Mouse (Mus musculus): ENCODE results near the gene Gbp8. TPM values are rescaled to one million over a fixed set of nuclear protein-coding genes. Genes with fewer than 3 reads are reported as not detected.
"Not testable (repeated sequence)": the region's sequence is repeated elsewhere in the genome, so short reads cannot be mapped to it uniquely, and the experiment has no call there.

Gbp8 gene
- polyA plus RNA-seq, 1 experiment: not detected

GRCm38 (mm10) chr5:105060224-105060623 lies 79.1 kb downstream of the Gbp8 start:
- no peaks in the 10 kb centered on the region for H3K4me1 ChIP-seq (ENCODE audit: control insufficient read depth, insufficient read depth, low read length)
- WGBS: 94% methylated on average over 2 of the region's 2 CpGs
- TF ChIP-seq CTCF (IDR thresholded peaks at IDR 0.05; ENCODE audit: insufficient read depth, low read depth, low read length): no peak
- TF ChIP-seq POLR2A (IDR thresholded peaks at IDR 0.05; ENCODE audit: insufficient read depth, low read depth, low read length): no peak
- no peak overlapping the region for H3K4me3 ChIP-seq (ENCODE audit: insufficient read depth, low read depth, low read length)
- no peak overlapping the region for H3K27ac ChIP-seq (ENCODE audit: insufficient read depth, low read depth, low read length)

- WGBS: 75% methylated on average over 2 of the region's 2 CpGs
- Histone ChIP-seq H3K27ac (ENCODE audit: insufficient read depth, low read depth, low read length) (no peak overlapping the region), H3K4me3 (ENCODE audit: insufficient read depth, low read depth, low read length) (no peak overlapping the region), H3K4me1 (ENCODE audit: control insufficient read depth, insufficient read depth, low read length) (no peaks in the 10 kb centered on the region)
- TF ChIP-seq POLR2A (IDR thresholded peaks at IDR 0.05; ENCODE audit: insufficient read depth, low read depth, low read length): no peak
- TF ChIP-seq CTCF (IDR thresholded peaks at IDR 0.05; ENCODE audit: insufficient read depth, low read depth, low read length): no peak
These were observed 84.1 kb downstream of the Gbp8 start for GRCm38 (mm10) chr5:105055279-105055678.

- not testable (repeated sequence) for H3K4me3 ChIP-seq (ENCODE audit: insufficient read depth, low read depth, low read length); H3K27ac ChIP-seq (ENCODE audit: insufficient read depth, low read depth, low read length); H3K4me1 ChIP-seq (ENCODE audit: control insufficient read depth, insufficient read depth, low read length)
- 93% methylated on average over 1 of the region's 1 CpGs for WGBS
These were observed 85.7 kb downstream of the Gbp8 start for GRCm38 (mm10) chr5:105053471-105054169.

GRCm38 (mm10) chr5:105032362-105032761 lies 107.0 kb downstream of the Gbp8 start:
- Histone ChIP-seq H3K4me3 (ENCODE audit: insufficient read depth, low read depth, low read length) (no peak overlapping the region), H3K27ac (ENCODE audit: insufficient read depth, low read depth, low read length) (no peak overlapping the region), H3K4me1 (ENCODE audit: control insufficient read depth, insufficient read depth, low read length) (no peaks in the 10 kb centered on the region)
- WGBS: 76% methylated on average over 2 of the region's 2 CpGs
- TF ChIP-seq CTCF (IDR thresholded peaks at IDR 0.05; ENCODE audit: insufficient read depth, low read depth, low read length): no peak
- TF ChIP-seq POLR2A (IDR thresholded peaks at IDR 0.05; ENCODE audit: insufficient read depth, low read depth, low read length): no peak

- no peak for TF ChIP-seq CTCF (IDR thresholded peaks at IDR 0.05; ENCODE audit: insufficient read depth, low read depth, low read length)
- TF ChIP-seq POLR2A (IDR thresholded peaks at IDR 0.05; ENCODE audit: insufficient read depth, low read depth, low read length): no peak
- 86% methylated on average over 1 of the region's 1 CpGs for WGBS
- Histone ChIP-seq H3K4me3 (ENCODE audit: insufficient read depth, low read depth, low read length) (no peak overlapping the region), H3K27ac (ENCODE audit: insufficient read depth, low read depth, low read length) (no peak overlapping the region), H3K4me1 (ENCODE audit: control insufficient read depth, insufficient read depth, low read length) (no peaks in the 10 kb centered on the region)
These were observed 126.8 kb downstream of the Gbp8 start for GRCm38 (mm10) chr5:105012551-105012950.

GRCm38 (mm10) chr5:105011570-105011969 lies 127.8 kb downstream of the Gbp8 start:
- Histone ChIP-seq H3K27ac (ENCODE audit: insufficient read depth, low read depth, low read length) (no peak overlapping the region), H3K4me1 (ENCODE audit: control insufficient read depth, insufficient read depth, low read length) (no peaks in the 10 kb centered on the region), H3K4me3 (ENCODE audit: insufficient read depth, low read depth, low read length) (no peak overlapping the region)
- WGBS: 83% methylated on average over 4 of the region's 4 CpGs
- no peak for TF ChIP-seq CTCF (IDR thresholded peaks at IDR 0.05; ENCODE audit: insufficient read depth, low read depth, low read length)
- TF ChIP-seq POLR2A (IDR thresholded peaks at IDR 0.05; ENCODE audit: insufficient read depth, low read depth, low read length): no peak

- TF ChIP-seq POLR2A (IDR thresholded peaks at IDR 0.05; ENCODE audit: insufficient read depth, low read depth, low read length) (no peak), CTCF (IDR thresholded peaks at IDR 0.05; ENCODE audit: insufficient read depth, low read depth, low read length) (no peak)
- Histone ChIP-seq H3K4me3 (ENCODE audit: insufficient read depth, low read depth, low read length) (no peak overlapping the region), H3K27ac (ENCODE audit: insufficient read depth, low read depth, low read length) (no peak overlapping the region), H3K4me1 (ENCODE audit: control insufficient read depth, insufficient read depth, low read length) (no peaks in the 10 kb centered on the region)
These were observed 129.0 kb downstream of the Gbp8 start for GRCm38 (mm10) chr5:105010376-105010775.

GRCm38 (mm10) chr5:104989411-104989810 lies 149.9 kb downstream of the Gbp8 start:
- no peak for TF ChIP-seq POLR2A (IDR thresholded peaks at IDR 0.05; ENCODE audit: insufficient read depth, low read depth, low read length)
- TF ChIP-seq CTCF (IDR thresholded peaks at IDR 0.05; ENCODE audit: insufficient read depth, low read depth, low read length): no peak
- no peak overlapping the region for H3K4me3 ChIP-seq (ENCODE audit: insufficient read depth, low read depth, low read length)
- H3K4me1 ChIP-seq (ENCODE audit: control insufficient read depth, insufficient read depth, low read length): no peaks in the 10 kb centered on the region
- 75% methylated on average over 2 of the region's 2 CpGs for whole genome bisulfite sequencing
- H3K27ac ChIP-seq (ENCODE audit: insufficient read depth, low read depth, low read length): no peak overlapping the region

- Histone ChIP-seq H3K4me3 (ENCODE audit: insufficient read depth, low read depth, low read length) (no peak overlapping the region), H3K4me1 (ENCODE audit: control insufficient read depth, insufficient read depth, low read length) (no peaks in the 10 kb centered on the region), H3K27ac (ENCODE audit: insufficient read depth, low read depth, low read length) (no peak overlapping the region)
- TF ChIP-seq POLR2A (IDR thresholded peaks at IDR 0.05; ENCODE audit: insufficient read depth, low read depth, low read length) (no peak), CTCF (IDR thresholded peaks at IDR 0.05; ENCODE audit: insufficient read depth, low read depth, low read length) (no peak)
- 59% methylated on average over 2 of the region's 2 CpGs for WGBS
These were observed 151.3 kb downstream of the Gbp8 start for GRCm38 (mm10) chr5:104988000-104988399.

GRCm38 (mm10) chr5:104986706-104987105 lies 152.6 kb downstream of the Gbp8 start:
- Histone ChIP-seq H3K4me1 (ENCODE audit: control insufficient read depth, insufficient read depth, low read length) (peaks cover 4% of the 10 kb centered on the region; the same call in 1 of the 2 replicates), H3K27ac (ENCODE audit: insufficient read depth, low read depth, low read length) (no peak overlapping the region), H3K4me3 (ENCODE audit: insufficient read depth, low read depth, low read length) (no peak overlapping the region)
- TF ChIP-seq POLR2A (IDR thresholded peaks at IDR 0.05; ENCODE audit: insufficient read depth, low read depth, low read length): no peak
- no peak for TF ChIP-seq CTCF (IDR thresholded peaks at IDR 0.05; ENCODE audit: insufficient read depth, low read depth, low read length)
- WGBS: 36% methylated on average over 1 of the region's 1 CpGs
